Mouse (Mus musculus): ENCODE data around the gene Vmn2r22. TPM values are rescaled to one million over a fixed set of nuclear protein-coding genes. Genes with fewer than 3 reads are reported as not detected.

Gene Vmn2r22
- under 1 TPM; 0.10 to 0.61 TPM for polyA plus RNA-seq (2017; shearing (Covaris generic))

GRCm38 (mm10) chr6:123650625-123651024, at the start of gene Vmn2r22:
Gene Vmn2r22 (minus strand): TSS chr6:123650725.

Other genes starting within 250 kb of the Vmn2r22 start
- under 1 TPM; 0.05 to 0.60 TPM for gene Vmn2r20, start 232.6 kb downstream of the Vmn2r22 start, polyA plus RNA-seq (2017; shearing (Covaris generic))
- gene Vmn2r21, start 117.3 kb downstream of the Vmn2r22 start, polyA plus RNA-seq (2017; shearing (Covaris generic)) = not detected
- under 1 TPM; 0.04 TPM for gene Vmn2r23, start 51.9 kb upstream of the Vmn2r22 start, polyA plus RNA-seq (2017; shearing (Covaris generic))
- under 1 TPM; 0.10 to 0.22 TPM for gene Vmn2r24, start 128.2 kb upstream of the Vmn2r22 start, polyA plus RNA-seq (2017; shearing (Covaris generic))
- gene Vmn2r25, start 202.7 kb upstream of the Vmn2r22 start, polyA plus RNA-seq (2017; shearing (Covaris generic)) = under 1 TPM; 0.14 to 0.18 TPM

Measured in inflammation-experienced regulatory T-cells (primary cell).